Mouse (Mus musculus): ENCODE results near the gene Isx.

The Isx gene

GRCm38 (mm10) chr8:74901765-74902164 lies 28.8 kb downstream of the Isx start:
- DNase-seq, result no peak

GRCm38 (mm10) chr8:74903054-74903842 lies 30.3 kb downstream of the Isx start:
- no peak for DNase-seq

- no peak for DNase-seq
Observed at GRCm38 (mm10) chr8:74906333-74906732, 33.4 kb downstream of the Isx start.

- DNase-seq, result no peak
Observed at GRCm38 (mm10) chr8:74910708-74911107, 37.7 kb downstream of the Isx start.

GRCm38 (mm10) chr8:74920691-74921421 lies 47.9 kb downstream of the Isx start:
- DNase-seq, result peak; percentile 73

GRCm38 (mm10) chr8:74921882-74922518 lies 49.0 kb downstream of the Isx start:
- DNase-seq, result peak; percentile 56

GRCm38 (mm10) chr8:74927940-74928339 lies 55.0 kb downstream of the Isx start:
- DNase-seq, result no peak

GRCm38 (mm10) chr8:74930731-74931130 lies 57.8 kb downstream of the Isx start:
- peak; percentile 18 for DNase-seq

- peak; percentile 38 for DNase-seq
Observed at GRCm38 (mm10) chr8:74935308-74935707, 62.3 kb downstream of the Isx start.

- DNase-seq, result no peak
Observed at GRCm38 (mm10) chr8:74936656-74937055, 63.7 kb downstream of the Isx start.

GRCm38 (mm10) chr8:74942056-74942455 lies 69.1 kb downstream of the Isx start:
- DNase-seq, result no peak

All from layer of hippocampus, adult 9-11 months (tissue).